Comparison of ENCODE assay signal across 9 mouse cellular contexts in the genomic region with DNA sequence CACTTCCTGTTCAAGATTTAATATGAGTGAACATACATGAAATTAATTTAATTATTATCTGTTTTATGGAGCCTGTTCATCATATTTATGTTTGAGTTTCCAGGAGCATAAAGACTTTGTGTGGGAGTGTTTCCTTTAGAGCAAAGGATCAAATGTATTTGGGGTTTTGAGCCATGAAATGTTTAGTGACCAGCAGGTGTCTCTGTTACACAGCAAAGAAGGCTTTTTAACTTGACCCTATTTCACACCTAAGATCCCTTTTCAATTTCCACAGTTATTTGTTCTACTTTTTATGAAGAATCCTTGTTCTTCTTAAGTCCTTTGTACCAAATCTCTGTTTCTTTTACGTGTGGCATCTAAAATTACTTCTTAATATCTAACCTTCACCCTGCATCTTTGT. TPM values are rescaled to one million over a fixed set of nuclear protein-coding genes. Genes with fewer than 3 reads are reported as not detected.
DNase-seq lines count a peak whose midpoint lies in the region; ATAC-seq and TF ChIP-seq lines count a peak whose summit lies in the region.
"Had no signal": no experiment of that assay in that cellular context is flagged by ENCODE, and none has a peak within 500 bp of the region (broad histone marks: within the 10 kb centered on the region; RNA-seq: fewer than 3 reads in every experiment).

No protein-coding gene starts in this region.

- DNase-seq in cerebellum, adult 2 months, result no peak
- DNase-seq in limb, embryonic 14.5 days (ENCODE audit: low spot score), result peak; percentile 56
- DNase-seq in limb, embryonic 10.5 days (ENCODE audit: low spot score), result no peak
- peak; percentile 6 for DNase-seq in c-Kit-negative CD71-positive TER-119-positive erythroid progenitor cells, embryonic 14.5 days (ENCODE audit: low read depth, low spot score)
- no peak for DNase-seq in urinary bladder, postnatal 25 days (ENCODE audit: low spot score)
- DNase-seq in gastrocnemius, adult 8-10 months (ENCODE audit: low spot score in 2 of 2), result no peak

- ATAC-seq in cerebellum, adult (ENCODE audit: insufficient number of reproducible peaks, low FRiP score, low TSS enrichment), result no peak
- no peak for ATAC-seq in limb, embryonic 14.5 days (ENCODE audit: low FRiP score, low read depth)
- ATAC-seq in megakaryocyte progenitor cell, adult 5-6 weeks (replicated peaks; ENCODE audit: poor library complexity), result peak; percentile 94

- H3K9me3 ChIP-seq in limb, embryonic 14.5 days (ENCODE audit: control insufficient read depth, low read length), result no peaks in the 10 kb centered on the region
- H3K9me3 ChIP-seq in limb, embryonic 10.5 days (replicated peaks), result no peaks in the 10 kb centered on the region
- H3K9me3 ChIP-seq: forebrain, embryonic 10.5 days had no signal

- no peak overlapping the region for H3K27ac ChIP-seq in cerebellum, adult 2 months (ENCODE audit: insufficient read depth, low read length)
- H3K27ac ChIP-seq in limb, embryonic 14.5 days (replicated peaks; ENCODE audit: low read depth, low read length), result no peak overlapping the region
- no peak overlapping the region for H3K27ac ChIP-seq in limb, embryonic 10.5 days
- H3K27ac ChIP-seq: forebrain, embryonic 10.5 days had no signal

- H3K27me3 ChIP-seq in cerebellum, adult 2 months (ENCODE audit: control insufficient read depth, insufficient read depth, low read length), result no peaks in the 10 kb centered on the region
- no peaks in the 10 kb centered on the region for H3K27me3 ChIP-seq in limb, embryonic 14.5 days (ENCODE audit: control insufficient read depth, insufficient read depth, low read length)
- no peaks in the 10 kb centered on the region for H3K27me3 ChIP-seq in limb, embryonic 10.5 days (ENCODE audit: low read depth, poor library complexity, severe bottlenecking)

- 57% methylated on average over 1 of the region's 1 CpGs for WGBS in cerebellum, adult 2 months
- WGBS in limb, embryonic 14.5 days, result 44% methylated on average over 1 of the region's 1 CpGs
- 48% methylated on average over 1 of the region's 1 CpGs for WGBS in limb, embryonic 10.5 days

- H3K36me3 ChIP-seq in limb, embryonic 14.5 days (ENCODE audit: control insufficient read depth, insufficient read depth, low read length), result no peaks in the 10 kb centered on the region
- no peaks in the 10 kb centered on the region for H3K36me3 ChIP-seq in limb, embryonic 10.5 days
- H3K36me3 ChIP-seq: forebrain, embryonic 10.5 days had no signal

- peak; percentile 33; the same call in 1 of the 2 replicates for TF ChIP-seq CTCF in cerebellum, adult 2 months (IDR thresholded peaks at IDR 0.05; ENCODE audit: borderline replicate concordance, insufficient read depth, low read depth, low read length)

- H3K4me1 ChIP-seq in cerebellum, adult 2 months (ENCODE audit: control insufficient read depth, insufficient read depth, low read length), result no peaks in the 10 kb centered on the region
- no peaks in the 10 kb centered on the region for H3K4me1 ChIP-seq in limb, embryonic 14.5 days (ENCODE audit: control insufficient read depth, insufficient read depth, low read length)
- H3K4me1 ChIP-seq in limb, embryonic 10.5 days, result no peaks in the 10 kb centered on the region
- H3K4me1 ChIP-seq: forebrain, embryonic 10.5 days had no signal

- H3K4me2 ChIP-seq in limb, embryonic 14.5 days (replicated peaks; ENCODE audit: low read depth, low read length, severe bottlenecking), result no peak overlapping the region

- H3K4me3 ChIP-seq in cerebellum, adult 2 months (replicated peaks; ENCODE audit: insufficient read depth, low read depth, low read length), result no peak overlapping the region
- H3K4me3 ChIP-seq in limb, embryonic 14.5 days (replicated peaks; ENCODE audit: low read length), result no peak overlapping the region
- H3K4me3 ChIP-seq in limb, embryonic 10.5 days, result no peak overlapping the region
- H3K4me3 ChIP-seq: forebrain, embryonic 10.5 days had no signal

- TF ChIP-seq POLR2A in cerebellum, adult 2 months (IDR thresholded peaks at IDR 0.05; ENCODE audit: borderline replicate concordance, insufficient read depth, low read length), result no peak
- TF ChIP-seq POLR2A in limb, embryonic 14.5 days (IDR thresholded peaks at IDR 0.05; ENCODE audit: borderline replicate concordance, extremely low read depth, insufficient read depth, insufficient read length), result no peak

- H3K9ac ChIP-seq in limb, embryonic 14.5 days (ENCODE audit: low read depth, low read length, severe bottlenecking), result no peak overlapping the region

RNA-seq across cellular contexts. Expression of a gene that starts 12.4 kb away (rescaled TPM):
- 14.9 and 15.4 TPM in 2 replicates for polyA plus RNA-seq in cerebellum, adult 2 months (2012; rRNA removed)
- 16.9 and 17.6 TPM in 2 replicates for polyA plus RNA-seq in limb, embryonic 14.5 days (2012; rRNA removed)
- 38.6 and 41.2 TPM in 2 replicates for polyA plus RNA-seq in limb, embryonic 14.5 days (2014; fragmentation: Nextera tagmentation; extraction: Ambion mirVana)
- polyA plus RNA-seq in limb, embryonic 10.5 days (2016; fragmentation: Nextera tagmentation; extraction: Ambion mirVana), result 22.2 and 30.3 TPM in 2 replicates
- total RNA-seq in megakaryocyte progenitor cell, adult 5-6 weeks (2015), result 41.2 and 45.2 TPM in 2 replicates
- total RNA-seq in megakaryocyte progenitor cell, adult 5-6 weeks (2017), result 45.8 and 52.6 TPM in 2 replicates
- 10 to 100 TPM in 1 of 4 experiments, 1 to 10 TPM in 3; 7.5 to 11.8 (median 8.4) TPM for total RNA-seq in gastrocnemius, adult 8-10 months (2022)

Comparison
In these comparisons a context has a peak if more than half of its experiments do, and no peak if none do; other contexts are left out.
1. DNase-seq: peak in limb, embryonic 14.5 days (single experiment) and c-Kit-negative CD71-positive TER-119-positive erythroid progenitor cells, embryonic 14.5 days (single experiment); none in cerebellum, adult 2 months (0 of 2), limb, embryonic 10.5 days (single experiment), urinary bladder, postnatal 25 days (single experiment) and gastrocnemius, adult 8-10 months (0 of 2).